Mouse (Mus musculus) E14TG2a.4 (cell line): ENCODE measurements at regions not wholly inside any gene's neighbourhood (a gene's known extent, or its start where the extent isn't known, plus 50 kb on each side); places are given as distances from the start of the nearest gene placed in this dataset.

Source experiments
- H3K27me3 ChIP-seq: 2 replicates; pipeline ENCODE4 v1.6.1; 2014; ENCODE audit warnings: low read length, control low read depth; ENCODE audit not compliant: insufficient read depth
- H3K36me3 ChIP-seq: 2 replicates; pipeline ENCODE4 v1.6.1; 2014; ENCODE audit warnings: low read length, control low read depth; ENCODE audit not compliant: insufficient read depth
- H3K4me1 ChIP-seq: replicated peaks from 2 replicates; pipeline ENCODE4 v1.6.1; 2014; ENCODE audit warnings: low read depth, low read length, control low read depth
- H3K4me3 ChIP-seq: replicated peaks from 2 replicates; pipeline ENCODE4 v1.5.1; 2014; ENCODE audit warnings: mild to moderate bottlenecking, low read length
- H3K9me3 ChIP-seq: 2 replicates; pipeline ENCODE4 v1.6.1; 2014; ENCODE audit warnings: low read length, control low read depth
- CTCF ChIP-seq: conservative IDR thresholded peaks from 2 replicates; pipeline ENCODE4 v1.5.1; 2014; ENCODE audit warnings: low read length
- NANOG ChIP-seq: IDR thresholded peaks from 2 replicates; pipeline ENCODE4 v1.6.1; 2014; ENCODE audit warnings: borderline replicate concordance, low read length, mixed read lengths
- POU5F1 ChIP-seq: IDR thresholded peaks from 2 replicates; pipeline ENCODE4 v1.6.1; 2014; ENCODE audit warnings: low read length, borderline replicate concordance

- Histone ChIP-seq H3K36me3 (no peaks in the 10 kb centered on the region), H3K4me1 (no peaks in the 10 kb centered on the region), H3K27me3 (no peaks in the 10 kb centered on the region), H3K4me3 (no peak overlapping the region), H3K9me3 (peaks cover 5% of the 10 kb centered on the region)
- no peak for TF ChIP-seq POU5F1
- no peak for TF ChIP-seq CTCF
- TF ChIP-seq NANOG = no peak
Measured at GRCm38 (mm10) chr1:72014580-72014979, 197.5 kb downstream of the Mreg start.

DNA sequence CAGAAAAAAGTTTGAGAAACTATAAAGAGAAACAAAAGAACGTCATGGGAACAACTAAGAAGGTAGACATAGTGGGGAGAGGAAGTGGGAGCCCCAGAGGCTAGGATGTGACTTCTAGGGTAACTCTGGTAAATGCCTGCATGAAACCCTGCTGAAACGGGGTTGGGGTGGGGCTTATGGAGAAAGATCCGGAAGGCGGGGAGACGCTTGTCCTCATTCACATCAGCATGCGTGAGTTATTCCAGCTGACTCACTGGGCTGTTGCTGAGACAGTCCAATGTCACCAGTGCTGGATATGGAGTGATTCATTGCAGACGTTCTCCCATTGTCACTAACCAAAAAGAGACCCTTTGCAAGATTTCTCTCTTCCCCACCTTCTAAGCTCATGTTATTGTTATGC, 198.2 kb downstream of the Mreg start:
- Histone ChIP-seq H3K4me3 (no peak overlapping the region), H3K27me3 (no peaks in the 10 kb centered on the region), H3K36me3 (no peaks in the 10 kb centered on the region), H3K4me1 (no peaks in the 10 kb centered on the region), H3K9me3 (peaks cover 8% of the 10 kb centered on the region)
- TF ChIP-seq NANOG (no peak), CTCF (no peak), POU5F1 (no peak)

DNA sequence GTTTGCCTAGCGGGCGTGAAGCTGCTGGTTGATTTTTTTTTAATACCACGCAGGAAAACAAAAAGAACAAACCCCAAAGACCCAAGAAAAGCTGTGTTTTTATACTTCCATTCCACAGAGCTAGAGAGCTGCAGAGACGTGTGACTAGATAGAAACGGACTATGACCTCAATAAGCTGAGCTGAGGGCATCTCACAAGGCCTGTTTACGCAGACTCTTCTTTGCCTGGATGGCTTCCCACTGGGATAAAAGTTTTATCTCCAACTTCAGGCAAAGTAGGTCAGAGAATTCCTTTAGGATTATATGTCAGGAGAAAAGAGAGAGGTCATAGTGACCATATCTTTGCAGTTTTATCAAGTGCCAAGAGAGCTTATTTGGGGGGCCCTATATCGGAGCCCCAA, 199.4 kb downstream of the Mreg start:
- no peaks in the 10 kb centered on the region for H3K36me3 ChIP-seq
- no peaks in the 10 kb centered on the region for H3K27me3 ChIP-seq
- H3K4me3 ChIP-seq = no peak overlapping the region
- peaks cover 8% of the 10 kb centered on the region for H3K9me3 ChIP-seq
- H3K4me1 ChIP-seq = no peaks in the 10 kb centered on the region
- TF ChIP-seq NANOG = no peak

DNA sequence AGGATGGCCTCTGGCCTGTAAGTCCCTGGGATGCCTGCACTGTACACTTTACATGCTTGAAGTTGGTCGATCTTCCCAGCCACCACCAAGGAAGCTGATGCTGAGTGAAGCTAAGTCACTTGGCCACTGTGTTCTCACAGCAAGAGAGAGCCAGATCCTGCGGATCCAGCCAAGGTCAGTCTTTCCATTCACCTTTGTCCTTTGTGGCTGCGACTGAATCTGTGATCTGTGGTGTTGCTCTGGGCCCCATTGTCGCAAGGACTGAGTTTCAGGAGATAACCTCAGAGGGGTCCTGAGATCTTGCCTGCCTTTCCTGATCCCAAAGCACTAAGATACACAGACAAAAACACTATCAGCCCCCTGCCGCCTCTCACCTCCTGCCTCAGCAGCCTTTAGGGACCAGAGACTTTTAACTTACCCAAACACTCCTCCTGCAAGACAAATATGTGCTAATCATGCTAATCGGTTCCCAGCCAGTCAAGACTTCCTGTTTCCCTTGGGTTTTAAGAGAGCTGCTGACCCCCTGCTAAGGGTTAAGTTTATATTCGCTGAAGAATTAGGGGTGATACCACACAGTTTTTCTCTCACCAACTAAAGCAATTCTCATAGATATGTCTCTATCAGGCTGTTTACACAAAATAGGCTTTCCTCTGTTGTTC, 202.7 kb downstream of the Mreg start:
- H3K4me1 ChIP-seq = 0 out of 2 replicates have a peak, but pooled peaks cover 7% of the 10 kb centered on the region
- peaks cover 8% of the 10 kb centered on the region for H3K9me3 ChIP-seq

DNA sequence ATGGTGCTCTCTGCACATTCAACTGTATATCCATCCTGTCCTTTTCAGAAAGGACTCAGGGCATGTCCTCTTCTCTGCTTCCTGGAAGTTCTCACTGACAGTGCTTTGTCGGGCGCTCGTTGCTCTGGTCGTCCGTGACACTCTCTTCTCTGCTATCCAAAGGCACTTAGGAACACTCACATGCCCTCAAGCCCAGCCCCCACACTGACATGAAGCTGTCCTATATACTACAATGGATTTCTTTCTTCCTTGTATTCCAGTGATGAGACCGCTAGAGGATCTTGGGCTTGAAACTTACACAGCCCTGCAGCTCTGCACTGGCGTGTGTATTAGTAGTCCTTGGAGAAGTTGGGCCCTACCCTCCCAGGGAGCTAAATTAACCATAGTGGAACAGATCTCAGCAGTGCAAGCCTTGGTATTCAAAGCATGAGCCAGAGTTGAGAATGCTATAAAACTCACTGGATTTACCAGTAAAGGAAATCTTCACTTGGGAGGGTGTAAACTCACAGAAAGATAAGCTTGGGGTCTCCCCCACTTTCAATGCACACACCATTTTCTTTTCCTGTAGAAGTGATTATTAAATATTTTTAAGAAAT, 205.3 kb downstream of the Mreg start:
- Histone ChIP-seq H3K9me3 (peaks cover 8% of the 10 kb centered on the region), H3K27me3 (0 out of 2 replicates have a peak, but pooled peaks cover 2% of the 10 kb centered on the region), H3K4me3 (no peak overlapping the region), H3K36me3 (no peaks in the 10 kb centered on the region), H3K4me1 (0 out of 2 replicates have a peak, but pooled peaks cover 7% of the 10 kb centered on the region)
- TF ChIP-seq POU5F1 (no peak), CTCF (no peak), NANOG (no peak)

More for the DNA sequence above, 202.7 kb downstream of the Mreg start:
- no peak overlapping the region for H3K4me3 ChIP-seq
- TF ChIP-seq NANOG (peak; percentile 23; the same call in 1 of the 2 replicates), POU5F1 (no peak)
- 0 out of 2 replicates have a peak, but pooled peaks cover 2% of the 10 kb centered on the region for H3K27me3 ChIP-seq
- no peaks in the 10 kb centered on the region for H3K36me3 ChIP-seq

DNA sequence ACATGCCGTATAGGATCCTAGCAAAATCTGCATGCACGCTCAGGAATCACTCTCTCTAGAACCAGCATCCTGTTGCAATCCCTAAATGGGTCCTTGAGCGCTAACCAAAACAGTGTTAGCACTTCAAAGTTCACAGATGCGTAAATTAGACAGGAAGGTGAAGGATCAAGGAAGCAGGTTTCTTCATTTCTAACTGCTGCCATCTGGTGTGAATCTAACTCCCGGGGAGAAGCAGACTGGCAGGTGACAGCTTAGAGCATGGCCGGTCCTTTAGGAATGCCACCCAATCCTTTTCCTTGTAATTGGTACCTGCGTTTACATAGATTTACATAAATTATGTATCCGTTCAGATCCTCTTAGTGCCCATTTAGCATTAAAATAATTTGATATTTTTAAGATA, 206.2 kb downstream of the Mreg start:
- TF ChIP-seq CTCF = no peak
- no peak for TF ChIP-seq POU5F1
- TF ChIP-seq NANOG = no peak
- 0 out of 2 replicates have a peak, but pooled peaks cover 2% of the 10 kb centered on the region for H3K27me3 ChIP-seq
- peaks cover 8% of the 10 kb centered on the region for H3K9me3 ChIP-seq
- H3K36me3 ChIP-seq = no peaks in the 10 kb centered on the region
- H3K4me3 ChIP-seq = no peak overlapping the region
- 0 out of 2 replicates have a peak, but pooled peaks cover 7% of the 10 kb centered on the region for H3K4me1 ChIP-seq

DNA sequence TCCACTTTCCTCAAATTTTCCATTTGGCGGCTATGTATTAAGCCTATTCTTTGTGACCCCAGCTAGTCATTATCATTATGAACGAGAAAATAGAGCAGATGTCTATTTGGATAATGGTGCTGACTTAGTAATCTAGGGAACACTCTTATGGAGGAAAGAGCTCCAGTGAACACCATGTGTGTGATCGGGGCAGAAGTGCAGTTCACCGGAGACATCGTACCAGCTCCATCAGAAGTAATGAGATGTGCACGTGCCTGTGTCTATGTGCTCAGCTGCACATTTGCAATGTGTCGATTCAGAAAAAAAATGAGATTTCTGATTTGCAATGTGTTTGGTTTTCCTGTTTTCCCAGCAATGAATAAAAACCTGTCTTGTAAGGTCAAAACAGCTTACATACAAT, 206.6 kb downstream of the Mreg start:
- Histone ChIP-seq H3K4me1 (0 out of 2 replicates have a peak, but pooled peaks cover 7% of the 10 kb centered on the region), H3K4me3 (no peak overlapping the region), H3K27me3 (0 out of 2 replicates have a peak, but pooled peaks cover 2% of the 10 kb centered on the region), H3K36me3 (no peaks in the 10 kb centered on the region), H3K9me3 (peaks cover 8% of the 10 kb centered on the region)
- TF ChIP-seq CTCF (no peak), POU5F1 (no peak), NANOG (no peak)

- Histone ChIP-seq H3K4me3 (no peak overlapping the region), H3K27me3 (0 out of 2 replicates have a peak, but pooled peaks cover 2% of the 10 kb centered on the region), H3K4me1 (0 out of 2 replicates have a peak, but pooled peaks cover 7% of the 10 kb centered on the region), H3K36me3 (no peaks in the 10 kb centered on the region), H3K9me3 (no peaks in the 10 kb centered on the region)
- TF ChIP-seq NANOG = no peak
- TF ChIP-seq CTCF = no peak
- TF ChIP-seq POU5F1 = no peak
Measured at GRCm38 (mm10) chr1:72003424-72004278, 208.5 kb downstream of the Mreg start.
